ENCODE assay signal across 15 mouse cellular contexts in genomic region chr11:51587059-51587458, GRCm38 (mm10).
"Had no signal": no experiment of that assay in that cellular context is flagged by ENCODE, and none has a peak within 500 bp of the region (broad histone marks: within the 10 kb centered on the region; RNA-seq: fewer than 3 reads in every experiment).

No protein-coding gene starts in this region.

- ATAC-seq: midbrain, embryonic 16.5 days had no signal

- H3K27me3 ChIP-seq: lung, embryonic 15.5 days; megakaryocyte, embryonic 14.5 days; neural tube, embryonic 15.5 days had no signal

- H3K4me3 ChIP-seq: limb, embryonic 10.5 days; lung, embryonic 15.5 days; neural tube, embryonic 15.5 days had no signal

- H3K4me2 ChIP-seq: lung, embryonic 15.5 days; midbrain, embryonic 11.5 days; neural tube, embryonic 15.5 days had no signal

- H3K9me3 ChIP-seq: limb, embryonic 10.5 days; lung, embryonic 15.5 days; megakaryocyte, embryonic 14.5 days; neural tube, embryonic 15.5 days had no signal

- H3K27ac ChIP-seq: limb, embryonic 10.5 days; lung, embryonic 15.5 days; macrophage had no signal

- DNase-seq: kidney, adult 11 months; kidney, postnatal 10 days; lung, postnatal 14 days; retina, postnatal 1 day; right cerebral cortex, postnatal 4 days; spleen, adult 18-20 months; thymus, adult 18-20 months; thymus, postnatal 14 days had no signal

- H3K9ac ChIP-seq: lung, embryonic 15.5 days; neural tube, embryonic 15.5 days had no signal
